Comparison of ENCODE assay signal across 9 mouse cellular contexts in the genomic region with DNA sequence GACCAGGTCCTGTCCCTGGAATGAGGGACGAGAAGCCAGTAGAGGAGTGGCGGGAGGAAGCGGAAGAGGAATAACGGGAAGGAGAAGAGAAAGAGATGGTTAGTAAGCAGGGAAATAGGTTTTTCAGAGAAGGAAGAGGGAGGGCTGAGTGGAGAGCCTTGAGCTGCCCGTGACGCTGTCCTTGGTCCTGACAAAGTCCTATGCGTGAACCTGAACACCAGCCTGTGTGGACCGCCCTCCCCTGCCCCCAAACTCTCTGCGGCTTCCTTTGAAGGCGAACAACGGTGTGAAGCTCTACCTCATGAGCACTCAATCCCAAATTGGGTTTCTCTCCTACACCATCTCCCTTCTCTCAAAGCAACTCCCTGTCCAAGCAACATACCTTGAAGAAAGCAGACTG. TPM values are rescaled to one million over a fixed set of nuclear protein-coding genes. Genes with fewer than 3 reads are reported as not detected.
DNase-seq lines count a peak whose midpoint lies in the region; ATAC-seq and TF ChIP-seq lines count a peak whose summit lies in the region.
"Had no signal": no experiment of that assay in that cellular context is flagged by ENCODE, and none has a peak within 500 bp of the region (broad histone marks: within the 10 kb centered on the region; RNA-seq: fewer than 3 reads in every experiment).

No protein-coding gene starts in this region.

- no peak overlapping the region for H3K4me3 ChIP-seq in gastrocnemius, adult 2 months
- H3K4me3 ChIP-seq in limb, embryonic 14.5 days (replicated peaks; ENCODE audit: low read length) = no peak overlapping the region
- no peak overlapping the region for H3K4me3 ChIP-seq in intestine, embryonic 15.5 days (replicated peaks)
- no peak overlapping the region for H3K4me3 ChIP-seq in forebrain, postnatal 0 days (ENCODE audit: low read depth, low read length)
- H3K4me3 ChIP-seq: heart, embryonic 13.5 days had no signal

- 0 out of 2 replicates have a peak, but pooled peaks cover 2% of the 10 kb centered on the region for H3K27me3 ChIP-seq in limb, embryonic 14.5 days (ENCODE audit: control insufficient read depth, insufficient read depth, low read length)
- peaks cover 5% of the 10 kb centered on the region; the same call in 1 of the 2 replicates for H3K27me3 ChIP-seq in intestine, embryonic 15.5 days (replicated peaks)
- H3K27me3 ChIP-seq in forebrain, postnatal 0 days (ENCODE audit: insufficient read depth, low read length) = no peaks in the 10 kb centered on the region; the same call in 1 of the 2 replicates

- 20% methylated on average over 11 of the region's 11 CpGs for WGBS in limb, embryonic 14.5 days
- 15% methylated on average over 11 of the region's 11 CpGs for WGBS in intestine, embryonic 15.5 days
- 34% methylated on average over 11 of the region's 11 CpGs for WGBS in forebrain, postnatal 0 days

- H3K9ac ChIP-seq in limb, embryonic 14.5 days (ENCODE audit: low read depth, low read length, severe bottlenecking) = no peak overlapping the region
- no peak overlapping the region for H3K9ac ChIP-seq in intestine, embryonic 15.5 days
- H3K9ac ChIP-seq in forebrain, postnatal 0 days = no peak overlapping the region
- H3K9ac ChIP-seq: heart, embryonic 13.5 days had no signal

- peak; percentile 48 for DNase-seq in gastrocnemius, adult 2 months
- no peak for DNase-seq in gastrocnemius, adult 8-10 months (ENCODE audit: low spot score in 2 of 2)
- DNase-seq in 3134 (ENCODE audit: extremely low read depth, insufficient read length, low spot score) = peak; percentile 37
- peak; percentile 73 for DNase-seq in adrenal gland, postnatal 10 days
- DNase-seq in limb, embryonic 14.5 days (ENCODE audit: low spot score) = peak; percentile 83
- DNase-seq in cerebellum, adult 9-11 months = no peak
- DNase-seq in forebrain, postnatal 0 days = no peak

- no peak overlapping the region for H3K4me2 ChIP-seq in limb, embryonic 14.5 days (replicated peaks; ENCODE audit: low read depth, low read length, severe bottlenecking)
- H3K4me2 ChIP-seq in intestine, embryonic 15.5 days (replicated peaks) = no peak overlapping the region
- no peak overlapping the region for H3K4me2 ChIP-seq in forebrain, postnatal 0 days (ENCODE audit: low read depth)
- H3K4me2 ChIP-seq: heart, embryonic 13.5 days had no signal

- H3K4me1 ChIP-seq in limb, embryonic 14.5 days (ENCODE audit: control insufficient read depth, insufficient read depth, low read length) = no peaks in the 10 kb centered on the region
- no peaks in the 10 kb centered on the region for H3K4me1 ChIP-seq in intestine, embryonic 15.5 days (replicated peaks)
- H3K4me1 ChIP-seq in forebrain, postnatal 0 days (ENCODE audit: insufficient read depth) = no peaks in the 10 kb centered on the region
- H3K4me1 ChIP-seq: heart, embryonic 13.5 days had no signal

- TF ChIP-seq CTCF in gastrocnemius, adult 2 months (IDR thresholded peaks at IDR 0.05) = no peak
- TF ChIP-seq CTCF in forebrain, postnatal 0 days (IDR thresholded peaks at IDR 0.05; ENCODE audit: low read depth) = no peak

- H3K36me3 ChIP-seq in limb, embryonic 14.5 days (ENCODE audit: control insufficient read depth, insufficient read depth, low read length) = no peaks in the 10 kb centered on the region
- no peaks in the 10 kb centered on the region for H3K36me3 ChIP-seq in intestine, embryonic 15.5 days
- H3K36me3 ChIP-seq in forebrain, postnatal 0 days (ENCODE audit: insufficient read depth) = no peaks in the 10 kb centered on the region
- H3K36me3 ChIP-seq: heart, embryonic 13.5 days had no signal

- no peaks in the 10 kb centered on the region for H3K9me3 ChIP-seq in limb, embryonic 14.5 days (ENCODE audit: control insufficient read depth, low read length)
- no peaks in the 10 kb centered on the region for H3K9me3 ChIP-seq in intestine, embryonic 15.5 days
- no peaks in the 10 kb centered on the region for H3K9me3 ChIP-seq in forebrain, postnatal 0 days (ENCODE audit: low read length)
- H3K9me3 ChIP-seq: heart, embryonic 13.5 days had no signal

- ATAC-seq in limb, embryonic 14.5 days (ENCODE audit: low FRiP score, low read depth) = no peak
- ATAC-seq in intestine, embryonic 15.5 days = no peak
- no peak for ATAC-seq in forebrain, postnatal 0 days

- no peak overlapping the region for H3K27ac ChIP-seq in gastrocnemius, adult 2 months
- no peak overlapping the region for H3K27ac ChIP-seq in limb, embryonic 14.5 days (replicated peaks; ENCODE audit: low read depth, low read length)
- no peak overlapping the region for H3K27ac ChIP-seq in intestine, embryonic 15.5 days
- no peak overlapping the region for H3K27ac ChIP-seq in forebrain, postnatal 0 days (ENCODE audit: low read depth, low read length)
- H3K27ac ChIP-seq: heart, embryonic 13.5 days had no signal

- intact Hi-C loops in gastrocnemius, adult 2 months (cut with DNase I) = no loop called here

- TF ChIP-seq POLR2A in limb, embryonic 14.5 days (IDR thresholded peaks at IDR 0.05; ENCODE audit: borderline replicate concordance, extremely low read depth, insufficient read depth, insufficient read length) = no peak

RNA-seq across cellular contexts. Expression of a gene that starts 22.8 kb away (rescaled TPM):
- 1 to 10 TPM; 4.2 to 5.9 TPM for total RNA-seq in gastrocnemius, adult 2 months (2021)
- 1 to 10 TPM; 5.3 to 9.2 (median 7.1) TPM for total RNA-seq in gastrocnemius, adult 8-10 months (2022)
- total RNA-seq in adrenal gland, postnatal 10 days (2021) = 1 to 10 TPM; 8.2 to 9.2 TPM
- polyA plus RNA-seq in limb, embryonic 14.5 days (2012; rRNA removed) = 20.5 and 22.9 TPM in 2 replicates
- 31.1 and 33.1 TPM in 2 replicates for polyA plus RNA-seq in limb, embryonic 14.5 days (2014; fragmentation: Nextera tagmentation; extraction: Ambion mirVana)
- 1.5 and 1.8 TPM in 2 replicates for polyA plus RNA-seq in intestine, embryonic 15.5 days (2015; fragmentation: Nextera tagmentation; extraction: Ambion mirVana)
- 1.8 and 6.1 TPM in 2 replicates for total RNA-seq in forebrain, postnatal 0 days (2014; rRNA removed)
- 1.4 and 1.7 TPM in 2 replicates for polyA plus RNA-seq in forebrain, postnatal 0 days (2015; fragmentation: Nextera tagmentation; extraction: Ambion mirVana)

RNA-seq across cellular contexts. Expression of a gene that starts 50.6 kb away (rescaled TPM):
- 10 to 100 TPM; 17.1 to 25.1 TPM for total RNA-seq in gastrocnemius, adult 2 months (2021)
- 10 to 100 TPM; 21.2 to 25.8 (median 22.7) TPM for total RNA-seq in gastrocnemius, adult 8-10 months (2022)
- total RNA-seq in adrenal gland, postnatal 10 days (2021) = 10 to 100 TPM; 39.3 to 51.5 TPM
- polyA plus RNA-seq in limb, embryonic 14.5 days (2012; rRNA removed) = 44.9 and 48.0 TPM in 2 replicates
- polyA plus RNA-seq in limb, embryonic 14.5 days (2014; fragmentation: Nextera tagmentation; extraction: Ambion mirVana) = 30.5 and 32.5 TPM in 2 replicates
- polyA plus RNA-seq in intestine, embryonic 15.5 days (2015; fragmentation: Nextera tagmentation; extraction: Ambion mirVana) = 19.0 and 19.4 TPM in 2 replicates
- 50.7 and 53.1 TPM in 2 replicates for total RNA-seq in forebrain, postnatal 0 days (2014; rRNA removed)
- polyA plus RNA-seq in forebrain, postnatal 0 days (2015; fragmentation: Nextera tagmentation; extraction: Ambion mirVana) = 93.3 and 106 TPM in 2 replicates

RNA-seq across cellular contexts. Expression of a gene that starts 52.4 kb away (rescaled TPM):
- total RNA-seq in gastrocnemius, adult 2 months (2021) = 1 to 10 TPM; 5.9 to 6.8 TPM
- 1 to 10 TPM; 2.9 to 5.4 (median 4.1) TPM for total RNA-seq in gastrocnemius, adult 8-10 months (2022)
- under 1 TPM; 0.21 to 0.48 TPM for total RNA-seq in adrenal gland, postnatal 10 days (2021)
- polyA plus RNA-seq in limb, embryonic 14.5 days (2012; rRNA removed) = 0.85 and 0.99 TPM in 2 replicates
- polyA plus RNA-seq in limb, embryonic 14.5 days (2014; fragmentation: Nextera tagmentation; extraction: Ambion mirVana) = 0.26 and 0.47 TPM in 2 replicates
- 0.40 and 0.43 TPM in 2 replicates for polyA plus RNA-seq in intestine, embryonic 15.5 days (2015; fragmentation: Nextera tagmentation; extraction: Ambion mirVana)
- 5.2 and 6.4 TPM in 2 replicates for total RNA-seq in forebrain, postnatal 0 days (2014; rRNA removed)
- 1.6 and 1.9 TPM in 2 replicates for polyA plus RNA-seq in forebrain, postnatal 0 days (2015; fragmentation: Nextera tagmentation; extraction: Ambion mirVana)
- polyA plus RNA-seq: heart, embryonic 13.5 days had no signal

RNA-seq across cellular contexts. Expression of a gene that starts 52.6 kb away (rescaled TPM):
- not detected for total RNA-seq in gastrocnemius, adult 2 months (2021)
- total RNA-seq in gastrocnemius, adult 8-10 months (2022) = not detected
- total RNA-seq in adrenal gland, postnatal 10 days (2021) = under 1 TPM in 1 of 2 experiments, not detected in 1; 0.15 TPM
- 0.68 and 0.82 TPM in 2 replicates for polyA plus RNA-seq in limb, embryonic 14.5 days (2012; rRNA removed)
- 0.18 and 0.55 TPM in 2 replicates for polyA plus RNA-seq in limb, embryonic 14.5 days (2014; fragmentation: Nextera tagmentation; extraction: Ambion mirVana)
- polyA plus RNA-seq in intestine, embryonic 15.5 days (2015; fragmentation: Nextera tagmentation; extraction: Ambion mirVana) = 0.11 and 0.14 TPM in 2 replicates
- not detected in 2 replicates for total RNA-seq in forebrain, postnatal 0 days (2014; rRNA removed)
- polyA plus RNA-seq in forebrain, postnatal 0 days (2015; fragmentation: Nextera tagmentation; extraction: Ambion mirVana) = not detected in 2 replicates

Comparison
In these comparisons a context has a peak if more than half of its experiments do, and no peak if none do; other contexts are left out.
1. DNase-seq: peak in gastrocnemius, adult 2 months (single experiment), 3134 (single experiment), adrenal gland, postnatal 10 days (single experiment) and limb, embryonic 14.5 days (single experiment); none in gastrocnemius, adult 8-10 months (0 of 2), cerebellum, adult 9-11 months (single experiment) and forebrain, postnatal 0 days (single experiment).